Mouse (Mus musculus): ENCODE measurements around the gene Trpc4ap.

DNA sequence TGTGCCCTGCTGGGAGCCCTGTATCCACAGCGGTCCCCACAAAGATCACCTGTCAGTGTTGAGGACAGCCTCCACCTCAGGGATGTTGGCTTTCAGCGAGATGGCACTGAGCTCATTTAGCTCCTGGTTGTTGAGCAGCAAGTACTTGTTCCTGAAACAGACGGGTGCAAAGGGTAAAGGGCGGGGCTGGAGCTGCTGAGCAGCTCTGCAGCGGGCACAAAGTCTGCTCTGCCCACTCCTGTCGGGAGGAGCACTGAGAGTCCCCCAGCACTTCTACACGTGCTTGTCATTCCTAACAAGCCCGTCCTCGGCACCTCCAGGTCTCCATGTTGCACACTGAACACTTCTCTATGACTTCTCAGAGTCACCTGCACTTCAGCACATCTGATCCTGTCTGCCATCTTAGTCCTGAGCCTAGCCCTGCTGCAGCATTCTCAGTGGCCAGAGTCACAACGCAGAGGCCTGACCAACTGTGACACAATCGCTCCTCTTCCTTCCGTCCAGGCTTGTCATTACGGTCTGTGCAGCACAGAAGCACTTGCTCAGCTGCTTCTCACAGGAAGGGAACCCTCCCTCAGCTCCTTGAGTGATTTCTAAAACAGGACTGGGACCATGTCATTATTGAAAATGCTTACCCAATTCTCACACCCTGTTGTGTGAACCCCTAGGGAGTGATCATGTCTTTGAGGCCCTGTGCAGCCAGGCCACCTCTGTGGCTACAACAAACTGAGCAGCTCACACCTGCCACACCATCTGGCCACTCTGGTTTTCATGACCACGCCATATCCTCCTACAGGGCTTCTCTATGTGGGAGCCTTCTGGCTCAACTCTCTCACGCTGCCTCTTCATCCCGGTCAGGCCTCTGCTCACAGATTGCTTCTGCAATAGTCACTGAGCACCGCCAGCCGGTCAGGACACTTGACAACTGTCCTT lies 50.4 kb downstream of the Trpc4ap start:
- no peak for TF ChIP-seq POLR2A (IDR thresholded peaks at IDR 0.05; ENCODE audit: borderline replicate concordance, control insufficient read depth, low read depth, low read length)
- no peak for TF ChIP-seq CTCF (IDR thresholded peaks at IDR 0.05; ENCODE audit: control insufficient read depth, insufficient read depth, low read length)
